Mouse (Mus musculus) thymus, adult 18-20 months (tissue): ENCODE measurements at regions not wholly inside any gene's neighbourhood (a gene's known extent, or its start where the extent isn't known, plus 50 kb on each side); places are given as distances from the start of the nearest gene placed in this dataset.
"Not testable (repeated sequence)": the region's sequence is repeated elsewhere in the genome, so short reads cannot be mapped to it uniquely, and the experiment has no call there.

ENCODE experiments used
- DNase-seq, 2 experiments: peaks; one replicate each; pipeline ENCODE4 v3.0.0; 2022; ENCODE audit warnings: mixed read lengths in 2 of 2

GRCm38 (mm10) chr9:85637274-85637673 is 111.9 kb downstream of the Ibtk start:
- no peak for DNase-seq

GRCm38 (mm10) chr9:85636131-85636447 is 113.0 kb downstream of the Ibtk start:
- no peak for DNase-seq

- no peak for DNase-seq
These were observed 113.5 kb downstream of the Ibtk start for GRCm38 (mm10) chr9:85635438-85636130.

- not testable (repeated sequence) for DNase-seq
These were observed 114.3 kb downstream of the Ibtk start for GRCm38 (mm10) chr9:85634786-85635185.

GRCm38 (mm10) chr9:85617972-85618371 is 131.2 kb downstream of the Ibtk start:
- DNase-seq: no peak

GRCm38 (mm10) chr9:85617177-85617777 is 131.9 kb downstream of the Ibtk start:
- no peak for DNase-seq

GRCm38 (mm10) chr9:85616266-85616869 is 132.8 kb downstream of the Ibtk start:
- no peak for DNase-seq

GRCm38 (mm10) chr9:85609152-85609551 is 140.0 kb downstream of the Ibtk start:
- DNase-seq: no peak

GRCm38 (mm10) chr9:85596959-85597358 is 152.2 kb downstream of the Ibtk start:
- DNase-seq: no peak

- no peak for DNase-seq
These were observed 155.3 kb downstream of the Ibtk start for GRCm38 (mm10) chr9:85593867-85594266.

- DNase-seq: no peak
These were observed 156.5 kb downstream of the Ibtk start for GRCm38 (mm10) chr9:85592639-85593038.

GRCm38 (mm10) chr9:85589210-85589609 is 159.9 kb downstream of the Ibtk start:
- no peak for DNase-seq

GRCm38 (mm10) chr9:85588077-85588476 is 161.1 kb downstream of the Ibtk start:
- DNase-seq: no peak

GRCm38 (mm10) chr9:85581028-85581595 is 168.0 kb downstream of the Ibtk start:
- DNase-seq: no peak

GRCm38 (mm10) chr9:85577812-85578211 is 171.3 kb downstream of the Ibtk start:
- no peak for DNase-seq

- no peak for DNase-seq
These were observed 171.8 kb downstream of the Ibtk start for GRCm38 (mm10) chr9:85577338-85577737.

GRCm38 (mm10) chr9:85568877-85569276 is 180.3 kb downstream of the Ibtk start:
- peak in 1 of 2 experiments; percentile 3 for DNase-seq

GRCm38 (mm10) chr9:85551871-85552270 is 197.3 kb downstream of the Ibtk start:
- no peak for DNase-seq

GRCm38 (mm10) chr9:85550455-85550854 is 198.7 kb downstream of the Ibtk start:
- no peak for DNase-seq

- DNase-seq: no peak
These were observed 202.9 kb downstream of the Ibtk start for GRCm38 (mm10) chr9:85546226-85546625.

- no peak for DNase-seq
These were observed 203.6 kb downstream of the Ibtk start for GRCm38 (mm10) chr9:85545566-85545965.

GRCm38 (mm10) chr9:85538557-85538956 is 210.6 kb downstream of the Ibtk start:
- no peak for DNase-seq

- no peak for DNase-seq
These were observed 201.3 kb upstream of the Tent5a start for GRCm38 (mm10) chr9:85528421-85528820.

- DNase-seq: no peak
These were observed 197.6 kb upstream of the Tent5a start for GRCm38 (mm10) chr9:85524733-85525132.
